Comparison of ENCODE assay signal across 9 mouse cellular contexts in genomic region chr12:80239445-80239844, GRCm38 (mm10). TPM values are rescaled to one million over a fixed set of nuclear protein-coding genes. Genes with fewer than 3 reads are reported as not detected.
DNase-seq lines count a peak whose midpoint lies in the region; ATAC-seq and TF ChIP-seq lines count a peak whose summit lies in the region.
"Had no signal": no experiment of that assay in that cellular context is flagged by ENCODE, and none has a peak within 500 bp of the region (broad histone marks: within the 10 kb centered on the region; RNA-seq: fewer than 3 reads in every experiment).

No protein-coding gene starts in this region.

- TF ChIP-seq CTCF in embryonic fibroblast, embryonic 13.5 days (IDR thresholded peaks at IDR 0.05; ENCODE audit: borderline replicate concordance, insufficient read depth, low read length), result no peak

- peak overlapping the region; percentile 30; the same call in 1 of the 2 replicates for H3K27ac ChIP-seq in kidney, embryonic 16.5 days (ENCODE audit: low read length)
- peak overlapping the region; percentile 13; the same call in 1 of the 2 replicates for H3K27ac ChIP-seq in embryonic fibroblast, embryonic 13.5 days (ENCODE audit: insufficient read depth, low read length)

- no peaks in the 10 kb centered on the region for H3K27me3 ChIP-seq in kidney, embryonic 16.5 days (ENCODE audit: insufficient read depth, low read length)

- ATAC-seq in kidney, embryonic 16.5 days (ENCODE audit: low FRiP score, low TSS enrichment), result no peak
- no peak for ATAC-seq in monocyte, adult 5-6 weeks (replicated peaks; ENCODE audit: insufficient number of reproducible peaks, low FRiP score, low TSS enrichment, poor library complexity, severe bottlenecking)

- TF ChIP-seq POLR2A in embryonic fibroblast, embryonic 13.5 days (IDR thresholded peaks at IDR 0.05; ENCODE audit: low read depth, low read length), result no peak

- H3K9ac ChIP-seq in kidney, embryonic 16.5 days (replicated peaks; ENCODE audit: low read length), result no peak overlapping the region

- no peak for DNase-seq in kidney, postnatal 14 days
- DNase-seq in layer of hippocampus, adult 9-11 months, result peak; percentile 73
- DNase-seq in right cerebral cortex, postnatal 10 days (ENCODE audit: low spot score in 2 of 2), result peak; percentile 82 to 87
- DNase-seq in urinary bladder, postnatal 10 days (ENCODE audit: low spot score), result no peak
- DNase-seq in kidney, postnatal 10 days, result no peak
- DNase-seq: gastrocnemius, postnatal 25 days had no signal

- 76% methylated on average over 5 of the region's 5 CpGs for WGBS in kidney, embryonic 16.5 days

- peaks cover 4% of the 10 kb centered on the region; the same call in 1 of the 2 replicates for H3K36me3 ChIP-seq in kidney, embryonic 16.5 days (ENCODE audit: insufficient read depth, low read length)

- no peaks in the 10 kb centered on the region for H3K9me3 ChIP-seq in kidney, embryonic 16.5 days (ENCODE audit: low read length)

- no peak overlapping the region for H3K4me2 ChIP-seq in kidney, embryonic 16.5 days (replicated peaks; ENCODE audit: low read depth, low read length)

- H3K4me3 ChIP-seq in kidney, embryonic 16.5 days (ENCODE audit: low read length), result no peak overlapping the region
- H3K4me3 ChIP-seq in embryonic fibroblast, embryonic 13.5 days (ENCODE audit: insufficient read depth, low read length), result no peak overlapping the region

- H3K4me1 ChIP-seq in kidney, embryonic 16.5 days (ENCODE audit: insufficient read depth, low read length), result peaks cover 25% of the 10 kb centered on the region
- peaks cover 37% of the 10 kb centered on the region for H3K4me1 ChIP-seq in embryonic fibroblast, embryonic 13.5 days (ENCODE audit: control insufficient read depth, insufficient read depth, low read length)

RNA-seq across cellular contexts. Expression of gene Actn1, which starts 20.7 kb away (rescaled TPM):
- polyA plus RNA-seq in kidney, embryonic 16.5 days (2015; fragmentation: Nextera tagmentation; extraction: Ambion mirVana), result 44.8 and 49.2 TPM in 2 replicates
- polyA plus RNA-seq in embryonic fibroblast, embryonic 13.5 days (2011; ENCODE audit: insufficient read length, low read depth, missing spikeins), result 488 and 794 TPM in 2 replicates
- 4.9 to 18.8 TPM (median 7.8 TPM) in 3 replicates for total RNA-seq in monocyte, adult 5-6 weeks (2017)

Comparison
In these comparisons a context has a peak if more than half of its experiments do, and no peak if none do; other contexts are left out.
1. DNase-seq: peak in layer of hippocampus, adult 9-11 months (single experiment) and right cerebral cortex, postnatal 10 days (2 of 2); none in kidney, postnatal 14 days (single experiment), urinary bladder, postnatal 10 days (single experiment) and kidney, postnatal 10 days (single experiment).